Mouse (Mus musculus) thymus, adult 2 months (tissue): ENCODE measurements around the gene Samm50. TPM values are rescaled to one million over a fixed set of nuclear protein-coding genes. Genes with fewer than 3 reads are reported as not detected.

Experiments used
- DNase-seq: peaks from one replicate; pipeline ENCODE4 v3.0.0; 2021
- H3K27ac ChIP-seq: fragments of 200-500 bp; 2 replicates; pipeline ENCODE4 v1.5.1; 2012; ENCODE audit warnings: low read length, control low read depth; ENCODE audit not compliant: control insufficient read depth, insufficient read depth
- H3K27me3 ChIP-seq: fragments of 200-500 bp; 2 replicates; pipeline ENCODE4 v1.6.1; 2012; ENCODE audit warnings: mild to moderate bottlenecking, low read length, moderate library complexity, mixed read lengths; ENCODE audit not compliant: control insufficient read depth, insufficient read depth
- H3K36me3 ChIP-seq: fragments of 200-500 bp; 2 replicates; pipeline ENCODE4 v1.6.1; 2012; ENCODE audit warnings: mild to moderate bottlenecking, low read length, moderate library complexity; ENCODE audit not compliant: control insufficient read depth, insufficient read depth
- H3K4me1 ChIP-seq: fragments of 200-500 bp; replicated peaks from 2 replicates; pipeline ENCODE4 v1.6.1; 2012; ENCODE audit warnings: low read length; ENCODE audit not compliant: control insufficient read depth, insufficient read depth
- H3K4me3 ChIP-seq: fragments of 200-500 bp; 2 replicates; pipeline ENCODE4 v1.5.1; 2012; ENCODE audit warnings: mild to moderate bottlenecking, low read length, control low read depth, moderate library complexity; ENCODE audit not compliant: control insufficient read depth, insufficient read depth
- CTCF ChIP-seq: fragments of 200-500 bp; IDR thresholded peaks from 2 replicates; pipeline ENCODE4 v1.5.1; 2012; ENCODE audit warnings: mild to moderate bottlenecking, control low read depth, low read length, moderate library complexity, borderline replicate concordance; ENCODE audit not compliant: control insufficient read depth, poor library complexity, insufficient read depth; ENCODE audit errors: extremely low read depth
- POLR2A ChIP-seq: fragments of 200-500 bp; IDR thresholded peaks from 2 replicates; pipeline ENCODE4 v1.6.1; 2012; ENCODE audit warnings: mild to moderate bottlenecking, low read length, control low read depth, moderate library complexity; ENCODE audit not compliant: control insufficient read depth, poor library complexity, insufficient read depth; ENCODE audit errors: extremely low read depth
- WGBS: fragments of 180-500 bp; shearing (Covaris S2); methylation state at CpG from one replicate; pipeline ENCODE4 v1.1.7; 2018; 5-methylcytosine and 5-hydroxymethylcytosine counted together
- polyA plus RNA-seq: library from polyadenylated mRNA; depleted of rRNA; stranded (reverse); fragments of >200 nt; gene quantifications from 2 replicates; pipeline ENCODE4 v1.2.3, GENCODE M21; 2012

Gene Samm50
- polyA plus RNA-seq, 1 experiment: 15.2 TPM

- H3K4me1 ChIP-seq: no peaks in the 10 kb centered on the region
- WGBS: 91% methylated on average over 4 of the region's 4 CpGs
- no peak overlapping the region for H3K27ac ChIP-seq
- DNase-seq: no peak
- no peaks in the 10 kb centered on the region for H3K27me3 ChIP-seq
- H3K36me3 ChIP-seq: no peaks in the 10 kb centered on the region
- TF ChIP-seq CTCF (no peak), POLR2A (no peak)
- H3K4me3 ChIP-seq: no peak overlapping the region
These were observed 5.8 kb upstream of the Samm50 start for GRCm38 (mm10) chr15:84186196-84186595.

GRCm38 (mm10) chr15:84188887-84189530 lies 3.0 kb upstream of the Samm50 start:
- DNase-seq: no peak
- TF ChIP-seq CTCF (no peak), POLR2A (no peak)
- Histone ChIP-seq H3K36me3 (no peaks in the 10 kb centered on the region), H3K27me3 (no peaks in the 10 kb centered on the region), H3K4me1 (peaks cover 12% of the 10 kb centered on the region), H3K4me3 (no peak overlapping the region), H3K27ac (no peak overlapping the region)
- WGBS: 79% methylated on average over 2 of the region's 2 CpGs

- Histone ChIP-seq H3K27me3 (no peaks in the 10 kb centered on the region), H3K4me1 (peaks cover 12% of the 10 kb centered on the region), H3K4me3 (no peak overlapping the region), H3K27ac (no peak overlapping the region), H3K36me3 (no peaks in the 10 kb centered on the region)
- 62% methylated on average over 3 of the region's 3 CpGs for WGBS
- TF ChIP-seq CTCF: no peak
- no peak for TF ChIP-seq POLR2A
- DNase-seq: no peak
These were observed 2.2 kb upstream of the Samm50 start for GRCm38 (mm10) chr15:84189881-84190280.

DNA sequence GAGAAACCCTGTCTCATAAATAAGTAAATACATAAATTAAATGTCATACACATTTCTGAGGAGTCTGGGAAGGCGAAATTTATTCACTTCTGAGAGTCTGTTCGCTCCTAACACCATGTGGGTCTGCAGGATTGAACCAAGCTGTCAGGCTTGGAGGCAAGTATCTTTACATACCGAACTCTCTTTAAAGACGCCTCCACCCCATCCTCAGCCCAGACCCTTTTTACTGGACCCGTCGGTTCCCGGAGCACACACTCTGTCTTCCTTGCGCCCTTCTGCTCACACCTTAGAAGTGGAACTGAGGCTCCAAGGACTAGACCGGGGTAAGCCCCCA lies 350 bp upstream of the Samm50 start:
- Histone ChIP-seq H3K4me1 (peaks cover 12% of the 10 kb centered on the region), H3K4me3 (peak overlapping the region; percentile 87), H3K27me3 (no peaks in the 10 kb centered on the region), H3K27ac (peak overlapping the region; percentile 46; the same call in 1 of the 2 replicates), H3K36me3 (peaks cover 5% of the 10 kb centered on the region)
- WGBS: 5% methylated on average over 9 of the region's 9 CpGs
- TF ChIP-seq POLR2A: no peak
- TF ChIP-seq CTCF: 0 out of 2 replicates have a peak, but pooled peaks have one; percentile 5
- no peak for DNase-seq

GRCm38 (mm10) chr15:84196486-84197165 lies 4.6 kb downstream of the Samm50 start:
- Histone ChIP-seq H3K36me3 (peaks cover 48% of the 10 kb centered on the region), H3K4me1 (peaks cover 9% of the 10 kb centered on the region), H3K27ac (no peak overlapping the region), H3K27me3 (no peaks in the 10 kb centered on the region), H3K4me3 (no peak overlapping the region)
- DNase-seq: no peak
- TF ChIP-seq POLR2A (no peak), CTCF (no peak)
- WGBS: 90% methylated on average over 8 of the region's 8 CpGs

DNA sequence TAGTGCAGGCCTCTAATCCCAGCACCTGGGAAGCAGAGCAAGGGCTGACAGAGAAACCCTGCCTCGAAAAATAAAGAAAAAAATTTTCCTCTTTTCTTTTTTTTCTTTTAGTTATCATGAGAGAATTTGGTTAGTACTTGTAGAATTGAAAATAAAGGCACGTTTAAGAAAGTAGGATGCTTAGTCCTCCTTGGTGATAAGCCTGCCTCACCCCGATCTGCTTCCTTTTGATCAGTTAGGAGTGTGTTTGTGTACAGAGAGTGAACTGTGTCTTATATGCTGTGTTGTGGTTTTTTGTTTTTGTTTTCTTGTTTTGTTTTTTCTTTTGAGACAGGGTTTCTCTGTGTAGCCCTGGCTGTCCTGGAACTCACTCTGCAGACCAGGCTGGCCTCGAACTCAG lies 15.3 kb downstream of the Samm50 start:
- TF ChIP-seq POLR2A: no peak
- no peak for TF ChIP-seq CTCF
- H3K36me3 ChIP-seq: peaks cover 46% of the 10 kb centered on the region
- H3K4me3 ChIP-seq: no peak overlapping the region
- peaks cover 4% of the 10 kb centered on the region for H3K4me1 ChIP-seq
- DNase-seq: no peak
- 97% methylated on average over 4 of the region's 4 CpGs for WGBS
- no peaks in the 10 kb centered on the region for H3K27me3 ChIP-seq
- H3K27ac ChIP-seq: no peak overlapping the region
